Mouse (Mus musculus) liver, embryonic 12.5 days (tissue): ENCODE results near the gene Cuzd1. TPM values are rescaled to one million over a fixed set of nuclear protein-coding genes. Genes with fewer than 3 reads are reported as not detected.

Experiments
- polyA plus RNA-seq: library from polyadenylated mRNA; unstranded; fragments of >200 nt; fragmentation: Nextera tagmentation; extraction: Ambion mirVana; gene quantifications from 2 replicates; pipeline ENCODE4 v1.2.1, GENCODE M21; 2016

Cuzd1 gene
- polyA plus RNA-seq, 1 experiment from 2014 or later, result not detected

Other genes with a start within 250 kb of the Cuzd1 start
- gene 4933402N03Rik, start 176.0 kb downstream of the Cuzd1 start, polyA plus RNA-seq, result not detected in 2 replicates
- not detected in 2 replicates for gene 5430419D17Rik, start 147.9 kb downstream of the Cuzd1 start, polyA plus RNA-seq
- not detected in 2 replicates for gene Fam24b, start 7.2 kb upstream of the Cuzd1 start, polyA plus RNA-seq
- gene Fam24a, start 11.6 kb upstream of the Cuzd1 start, polyA plus RNA-seq, result not detected in 2 replicates
- gene 2310057M21Rik, start 40.5 kb upstream of the Cuzd1 start, polyA plus RNA-seq, result 14.3 and 15.7 TPM in 2 replicates
- 32.1 and 36.9 TPM in 2 replicates for gene Pstk, start 48.8 kb upstream of the Cuzd1 start, polyA plus RNA-seq
- gene Ikzf5, start 88.2 kb upstream of the Cuzd1 start, polyA plus RNA-seq, result 16.4 and 16.6 TPM in 2 replicates
- gene Acadsb, start 88.3 kb upstream of the Cuzd1 start, polyA plus RNA-seq, result 33.9 and 35.1 TPM in 2 replicates
- gene Hmx3, start 220.6 kb upstream of the Cuzd1 start, polyA plus RNA-seq, result not detected in 2 replicates
- not detected in 2 replicates for gene Hmx2, start 226.5 kb upstream of the Cuzd1 start, polyA plus RNA-seq
- 151 and 152 TPM in 2 replicates for gene Bub3, start 237.9 kb upstream of the Cuzd1 start, polyA plus RNA-seq